ENCODE assay signal across 10 mouse cellular contexts in genomic region chr11:119024260-119024659, GRCm38 (mm10). TPM values are rescaled to one million over a fixed set of nuclear protein-coding genes. Genes with fewer than 3 reads are reported as not detected.
A peak's percentile ranks its signal among the peaks of the same experiment; 100 is the strongest.
DNase-seq lines count a peak whose midpoint lies in the region; ATAC-seq and TF ChIP-seq lines count a peak whose summit lies in the region.
"Had no signal": no experiment of that assay in that cellular context is flagged by ENCODE, and none has a peak within 500 bp of the region (broad histone marks: within the 10 kb centered on the region; RNA-seq: fewer than 3 reads in every experiment).

No protein-coding gene starts in this region.

- TF ChIP-seq EP300 in heart, postnatal 0 days (IDR thresholded peaks at IDR 0.05; ENCODE audit: low read depth) = no peak

- H3K4me2 ChIP-seq in heart, postnatal 0 days (ENCODE audit: low read depth, low read length) = peak overlapping the region; percentile 99
- peak overlapping the region; percentile 95 for H3K4me2 ChIP-seq in embryonic facial prominence, embryonic 11.5 days (ENCODE audit: low read depth, low read length)
- H3K4me2 ChIP-seq in intestine, postnatal 0 days (replicated peaks; ENCODE audit: low read depth) = peak overlapping the region; percentile 97
- H3K4me2 ChIP-seq in midbrain, embryonic 16.5 days (ENCODE audit: low read length) = peak overlapping the region; percentile 97

- no peaks in the 10 kb centered on the region for H3K9me3 ChIP-seq in heart, postnatal 0 days (replicated peaks; ENCODE audit: control insufficient read depth, low read length)
- H3K9me3 ChIP-seq in embryonic facial prominence, embryonic 11.5 days (replicated peaks; ENCODE audit: control insufficient read depth, low read length) = no peaks in the 10 kb centered on the region
- H3K9me3 ChIP-seq in intestine, postnatal 0 days (ENCODE audit: control insufficient read depth) = no peaks in the 10 kb centered on the region
- H3K9me3 ChIP-seq in midbrain, embryonic 16.5 days (replicated peaks; ENCODE audit: control insufficient read depth, low read length, poor library complexity, severe bottlenecking) = no peaks in the 10 kb centered on the region

- TF ChIP-seq POLR2A in cerebellum, adult 2 months (IDR thresholded peaks at IDR 0.05; ENCODE audit: borderline replicate concordance, insufficient read depth, low read length) = no peak

- intact Hi-C loops in heart, postnatal 36 days (cut with DNase I) = no loop called here
- intact Hi-C loops in gastrocnemius, postnatal 14 days (cut with DNase I; ENCODE audit: low total_unique reads) = no loop called here

- DNase-seq in heart, postnatal 0 days (ENCODE audit: low spot score) = no peak
- no peak for DNase-seq in heart, postnatal 36 days
- DNase-seq in embryonic facial prominence, embryonic 11.5 days (ENCODE audit: low spot score) = no peak
- no peak for DNase-seq in cerebellum, adult 2 months
- no peak for DNase-seq in gastrocnemius, postnatal 14 days
- DNase-seq in urinary bladder, postnatal 25 days (ENCODE audit: low spot score) = no peak
- DNase-seq: right cerebral cortex, postnatal 25 days had no signal

- H3K27me3 ChIP-seq in heart, postnatal 0 days (ENCODE audit: control insufficient read depth, insufficient read depth, low read length) = peaks cover 25% of the 10 kb centered on the region
- no peaks in the 10 kb centered on the region for H3K27me3 ChIP-seq in embryonic facial prominence, embryonic 11.5 days (ENCODE audit: control insufficient read depth, insufficient read depth, low read length)
- H3K27me3 ChIP-seq in intestine, postnatal 0 days (replicated peaks; ENCODE audit: control insufficient read depth, insufficient read depth, low read length) = peaks cover 12% of the 10 kb centered on the region
- H3K27me3 ChIP-seq in midbrain, embryonic 16.5 days (ENCODE audit: control insufficient read depth, insufficient read depth, low read depth, low read length) = 0 out of 2 replicates have a peak, but pooled peaks cover 3% of the 10 kb centered on the region
- no peaks in the 10 kb centered on the region for H3K27me3 ChIP-seq in cerebellum, adult 2 months (ENCODE audit: control insufficient read depth, insufficient read depth, low read length)

- H3K36me3 ChIP-seq in heart, postnatal 0 days (replicated peaks; ENCODE audit: control insufficient read depth, insufficient read depth, low read length) = peaks cover 25% of the 10 kb centered on the region
- peaks cover 22% of the 10 kb centered on the region for H3K36me3 ChIP-seq in embryonic facial prominence, embryonic 11.5 days (replicated peaks; ENCODE audit: control insufficient read depth, insufficient read depth, low read depth, low read length)
- peaks cover 29% of the 10 kb centered on the region for H3K36me3 ChIP-seq in intestine, postnatal 0 days (ENCODE audit: control insufficient read depth, insufficient read depth)
- peaks cover 20% of the 10 kb centered on the region for H3K36me3 ChIP-seq in midbrain, embryonic 16.5 days (ENCODE audit: control insufficient read depth, insufficient read depth, low read length)

- peaks cover 31% of the 10 kb centered on the region for H3K4me1 ChIP-seq in heart, postnatal 0 days (ENCODE audit: control insufficient read depth, insufficient read depth)
- peaks cover 10% of the 10 kb centered on the region for H3K4me1 ChIP-seq in embryonic facial prominence, embryonic 11.5 days (ENCODE audit: control insufficient read depth, insufficient read depth, low read length)
- H3K4me1 ChIP-seq in intestine, postnatal 0 days (replicated peaks; ENCODE audit: control insufficient read depth, insufficient read depth, low read length) = peaks cover 11% of the 10 kb centered on the region
- H3K4me1 ChIP-seq in midbrain, embryonic 16.5 days (ENCODE audit: control insufficient read depth, insufficient read depth, low read length) = peaks cover 40% of the 10 kb centered on the region
- peaks cover 9% of the 10 kb centered on the region; the same call in 1 of the 2 replicates for H3K4me1 ChIP-seq in cerebellum, adult 2 months (ENCODE audit: control insufficient read depth, insufficient read depth, low read length)

- H3K27ac ChIP-seq in heart, postnatal 0 days (ENCODE audit: low read depth) = peak overlapping the region; percentile 6; the same call in 1 of the 2 replicates
- peak overlapping the region; percentile 97; the same call in 1 of the 2 replicates for H3K27ac ChIP-seq in embryonic facial prominence, embryonic 11.5 days (replicated peaks; ENCODE audit: low read depth, low read length)
- no peak overlapping the region for H3K27ac ChIP-seq in intestine, postnatal 0 days (ENCODE audit: low read depth, low read length)
- H3K27ac ChIP-seq in midbrain, embryonic 16.5 days (ENCODE audit: low read length) = peak overlapping the region; percentile 81; the same call in 1 of the 2 replicates
- no peak overlapping the region for H3K27ac ChIP-seq in cerebellum, adult 2 months (ENCODE audit: insufficient read depth, low read length)

- H3K4me3 ChIP-seq in heart, postnatal 0 days (ENCODE audit: low read depth, low read length) = peak overlapping the region; percentile 82
- peak overlapping the region; percentile 96 for H3K4me3 ChIP-seq in embryonic facial prominence, embryonic 11.5 days (ENCODE audit: low read depth, low read length)
- H3K4me3 ChIP-seq in intestine, postnatal 0 days (ENCODE audit: low read depth, low read length) = peak overlapping the region; percentile 85
- peak overlapping the region; percentile 95 for H3K4me3 ChIP-seq in midbrain, embryonic 16.5 days (ENCODE audit: low read depth, low read length)
- H3K4me3 ChIP-seq in cerebellum, adult 2 months (replicated peaks; ENCODE audit: insufficient read depth, low read depth, low read length) = no peak overlapping the region

- H3K9ac ChIP-seq in heart, postnatal 0 days (replicated peaks; ENCODE audit: low read depth, low read length) = no peak overlapping the region
- peak overlapping the region; percentile 99 for H3K9ac ChIP-seq in embryonic facial prominence, embryonic 11.5 days (replicated peaks; ENCODE audit: low read length)
- no peak overlapping the region for H3K9ac ChIP-seq in intestine, postnatal 0 days (ENCODE audit: low read depth, low read length)
- peak overlapping the region; percentile 95 for H3K9ac ChIP-seq in midbrain, embryonic 16.5 days (ENCODE audit: low read depth, low read length)

- no peak for TF ChIP-seq CTCF in heart, postnatal 0 days (IDR thresholded peaks at IDR 0.05; ENCODE audit: low read depth)
- TF ChIP-seq CTCF in intestine, postnatal 0 days (IDR thresholded peaks at IDR 0.05; ENCODE audit: low read depth) = no peak
- no peak for TF ChIP-seq CTCF in cerebellum, adult 2 months (IDR thresholded peaks at IDR 0.05; ENCODE audit: borderline replicate concordance, insufficient read depth, low read depth, low read length)

- WGBS in heart, postnatal 0 days = 27% methylated on average over 7 of the region's 7 CpGs
- WGBS in embryonic facial prominence, embryonic 11.5 days = 13% methylated on average over 7 of the region's 7 CpGs
- 17% methylated on average over 7 of the region's 7 CpGs for WGBS in intestine, postnatal 0 days
- 12% methylated on average over 7 of the region's 7 CpGs for WGBS in midbrain, embryonic 16.5 days
- WGBS in cerebellum, adult 2 months = 45% methylated on average over 7 of the region's 7 CpGs

- no peak for ATAC-seq in heart, postnatal 0 days (ENCODE audit: insufficient read depth, low read depth)
- ATAC-seq in embryonic facial prominence, embryonic 11.5 days (replicated peaks; ENCODE audit: insufficient number of reproducible peaks, low FRiP score, low TSS enrichment, low read depth) = no peak
- peak; percentile 26 for ATAC-seq in intestine, postnatal 0 days
- ATAC-seq in midbrain, embryonic 16.5 days = no peak

RNA-seq across cellular contexts. Expression of gene Cbx2, which starts 1.5 kb away (rescaled TPM):
- total RNA-seq in heart, postnatal 0 days (2014; rRNA removed; ENCODE audit: low replicate concordance) = 1.8 and 13.0 TPM in 2 replicates
- polyA plus RNA-seq in heart, postnatal 0 days (2015; fragmentation: Nextera tagmentation; extraction: Ambion mirVana) = 5.7 and 5.8 TPM in 2 replicates
- 1 to 10 TPM; 3.2 to 3.9 TPM for total RNA-seq in heart, postnatal 36 days (2021)
- 87.1 and 91.8 TPM in 2 replicates for polyA plus RNA-seq in embryonic facial prominence, embryonic 11.5 days (2014; fragmentation: Nextera tagmentation; extraction: Ambion mirVana)
- 4.9 TPM in 2 replicates for polyA plus RNA-seq in intestine, postnatal 0 days (2015; fragmentation: Nextera tagmentation; extraction: Ambion mirVana)
- 13.3 and 18.0 TPM in 2 replicates for polyA plus RNA-seq in midbrain, embryonic 16.5 days (2015; fragmentation: Nextera tagmentation; extraction: Ambion mirVana)
- polyA plus RNA-seq in cerebellum, adult 2 months (2012; rRNA removed) = 4.1 and 4.6 TPM in 2 replicates
- total RNA-seq in gastrocnemius, postnatal 14 days (2021) = 1 to 10 TPM; 1.4 to 1.9 TPM

RNA-seq across cellular contexts. Expression of gene Cbx8, which starts 16.5 kb away (rescaled TPM):
- total RNA-seq in heart, postnatal 0 days (2014; rRNA removed; ENCODE audit: low replicate concordance) = 1.6 and 3.2 TPM in 2 replicates
- 5.1 and 7.0 TPM in 2 replicates for polyA plus RNA-seq in heart, postnatal 0 days (2015; fragmentation: Nextera tagmentation; extraction: Ambion mirVana)
- total RNA-seq in heart, postnatal 36 days (2021) = 1 to 10 TPM; 5.3 to 9.1 TPM
- 10.3 and 12.2 TPM in 2 replicates for polyA plus RNA-seq in embryonic facial prominence, embryonic 11.5 days (2014; fragmentation: Nextera tagmentation; extraction: Ambion mirVana)
- 6.4 and 6.6 TPM in 2 replicates for polyA plus RNA-seq in intestine, postnatal 0 days (2015; fragmentation: Nextera tagmentation; extraction: Ambion mirVana)
- 8.5 and 8.6 TPM in 2 replicates for polyA plus RNA-seq in midbrain, embryonic 16.5 days (2015; fragmentation: Nextera tagmentation; extraction: Ambion mirVana)
- 8.7 and 10.5 TPM in 2 replicates for polyA plus RNA-seq in cerebellum, adult 2 months (2012; rRNA removed)
- 1 to 10 TPM; 2.1 to 2.7 TPM for total RNA-seq in gastrocnemius, postnatal 14 days (2021)

RNA-seq across cellular contexts. Expression of gene Enpp7, which starts 36.3 kb away (rescaled TPM):
- not detected in 2 replicates for total RNA-seq in heart, postnatal 0 days (2014; rRNA removed; ENCODE audit: low replicate concordance)
- polyA plus RNA-seq in heart, postnatal 0 days (2015; fragmentation: Nextera tagmentation; extraction: Ambion mirVana) = not detected in 2 replicates
- not detected for total RNA-seq in heart, postnatal 36 days (2021)
- not detected in 2 replicates for polyA plus RNA-seq in embryonic facial prominence, embryonic 11.5 days (2014; fragmentation: Nextera tagmentation; extraction: Ambion mirVana)
- polyA plus RNA-seq in intestine, postnatal 0 days (2015; fragmentation: Nextera tagmentation; extraction: Ambion mirVana) = 30.9 and 32.3 TPM in 2 replicates
- polyA plus RNA-seq in midbrain, embryonic 16.5 days (2015; fragmentation: Nextera tagmentation; extraction: Ambion mirVana) = not detected in 2 replicates
- not detected in 2 replicates for polyA plus RNA-seq in cerebellum, adult 2 months (2012; rRNA removed)
- total RNA-seq in gastrocnemius, postnatal 14 days (2021) = not detected
- total RNA-seq: gastrocnemius, postnatal 4 days had no signal

Comparison
In these comparisons a context has a peak if more than half of its experiments do, and no peak if none do; other contexts are left out.
1. H3K27ac ChIP-seq: peak in heart, postnatal 0 days (single experiment), embryonic facial prominence, embryonic 11.5 days (single experiment) and midbrain, embryonic 16.5 days (single experiment); none in intestine, postnatal 0 days (single experiment) and cerebellum, adult 2 months (single experiment).
2. H3K9ac ChIP-seq: peak in embryonic facial prominence, embryonic 11.5 days (single experiment) and midbrain, embryonic 16.5 days (single experiment); none in heart, postnatal 0 days (single experiment) and intestine, postnatal 0 days (single experiment).
3. RNA of gene Enpp7, which starts 36.3 kb away (polyA plus RNA-seq): 30.9 to 32.3 TPM in intestine, postnatal 0 days; not detected in cerebellum, adult 2 months, not detected in heart, postnatal 0 days, not detected in embryonic facial prominence, embryonic 11.5 days and not detected in midbrain, embryonic 16.5 days; every median in the first group is over 10 times any median in the second.
4. Peak in every context shown above with its lines, with median percentiles within 50 percentile points of each other: H3K4me2 ChIP-seq.